Mouse (Mus musculus) midbrain, embryonic 16.5 days (tissue): ENCODE data around the gene Grhpr. TPM values are rescaled to one million over a fixed set of nuclear protein-coding genes. Genes with fewer than 3 reads are reported as not detected.
"Not testable (repeated sequence)": the region's sequence is repeated elsewhere in the genome, so short reads cannot be mapped to it uniquely, and the experiment has no call there.

ENCODE experiments used
- ATAC-seq: fragments of 200-750 bp; cut with Nextera tagmentation; 2 replicates; pipeline ENCODE4 v1.8.0; 2017; ENCODE audit warnings: moderate TSS enrichment
- H3K27ac ChIP-seq: fragments of 300-500 bp; sonication (generic); 2 replicates; pipeline ENCODE4 v1.5.1; 2014; ENCODE audit warnings: mild to moderate bottlenecking, low read length, mixed read lengths
- H3K27me3 ChIP-seq: fragments of 300-500 bp; sonication (generic); 2 replicates; pipeline ENCODE4 v1.6.1; 2014; ENCODE audit warnings: low read depth, low read length, mixed read lengths; ENCODE audit not compliant: control insufficient read depth, insufficient read depth
- H3K36me3 ChIP-seq: fragments of 300-500 bp; sonication (generic); 2 replicates; pipeline ENCODE4 v1.6.1; 2014; ENCODE audit warnings: mild to moderate bottlenecking, low read length, moderate library complexity, mixed read lengths; ENCODE audit not compliant: control insufficient read depth, insufficient read depth
- H3K4me1 ChIP-seq: fragments of 300-500 bp; sonication (generic); 2 replicates; pipeline ENCODE4 v1.6.1; 2014; ENCODE audit warnings: mild to moderate bottlenecking, low read length, mixed read lengths; ENCODE audit not compliant: control insufficient read depth, insufficient read depth
- H3K4me2 ChIP-seq: fragments of 300-500 bp; sonication (generic); 2 replicates; pipeline ENCODE4 v1.6.1; 2014; ENCODE audit warnings: mild to moderate bottlenecking, low read length, mixed read lengths
- H3K4me3 ChIP-seq: fragments of 300-500 bp; sonication (generic); 2 replicates; pipeline ENCODE4 v1.5.1; 2014; ENCODE audit warnings: low read depth, mild to moderate bottlenecking, low read length, moderate library complexity, mixed read lengths
- H3K9ac ChIP-seq: fragments of 300-500 bp; sonication (generic); 2 replicates; pipeline ENCODE4 v1.6.1; 2014; ENCODE audit warnings: low read depth, low read length, mixed read lengths
- H3K9me3 ChIP-seq: fragments of 300-500 bp; sonication (generic); replicated peaks from 2 replicates; pipeline ENCODE4 v1.6.1; 2014; ENCODE audit warnings: mild to moderate bottlenecking, low read length, mixed read lengths; ENCODE audit not compliant: control insufficient read depth, poor library complexity, severe bottlenecking
- WGBS: fragments of 180-500 bp; shearing (Covaris S2); extraction: QIAGEN DNeasy Blood & Tissue Kit; methylation state at CpG from one replicate; pipeline ENCODE4 v1.1.7; 2014; 5-methylcytosine and 5-hydroxymethylcytosine counted together
- polyA plus RNA-seq: library from polyadenylated mRNA; unstranded; fragments of >200 nt; fragmentation: Nextera tagmentation; extraction: Ambion mirVana; gene quantifications from 2 replicates; pipeline ENCODE4 v1.2.1, GENCODE M21; 2015

Grhpr gene
- polyA plus RNA-seq, 1 experiment from 2014 or later = 27.2 TPM

GRCm38 (mm10) chr4:45038879-45039278, 57.7 kb downstream of the Grhpr start:
- not testable (repeated sequence) for H3K4me1 ChIP-seq, ATAC-seq, H3K9ac ChIP-seq, H3K27ac ChIP-seq, H3K4me3 ChIP-seq, H3K9me3 ChIP-seq, H3K27me3 ChIP-seq, H3K4me2 ChIP-seq
- 58% methylated on average over 8 of the region's 8 CpGs for WGBS
- peaks cover 22% of the 10 kb centered on the region for H3K36me3 ChIP-seq

- H3K9me3 ChIP-seq, H3K27ac ChIP-seq, H3K4me1 ChIP-seq, H3K9ac ChIP-seq, H3K4me3 ChIP-seq, H3K4me2 ChIP-seq, ATAC-seq, H3K27me3 ChIP-seq: not testable (repeated sequence)
- 97% methylated on average over 7 of the region's 7 CpGs for WGBS
- H3K36me3 ChIP-seq = peaks cover 25% of the 10 kb centered on the region
Observed at GRCm38 (mm10) chr4:45039546-45039945, 58.4 kb downstream of the Grhpr start.

Other genes with a start within 250 kb of the Grhpr start
- 31.2 and 34.7 TPM in 2 replicates for gene Zcchc7, start 225.5 kb upstream of the Grhpr start, polyA plus RNA-seq
- 44.5 and 48.7 TPM in 2 replicates for gene Zbtb5, start 31.0 kb downstream of the Grhpr start, polyA plus RNA-seq
- gene Polr1e, start 37.2 kb downstream of the Grhpr start, polyA plus RNA-seq = 31.7 and 33.2 TPM in 2 replicates
- 18.0 and 21.1 TPM in 2 replicates for gene Fbxo10, start 103.2 kb downstream of the Grhpr start, polyA plus RNA-seq
- 139 and 150 TPM in 2 replicates for gene Tomm5, start 126.7 kb downstream of the Grhpr start, polyA plus RNA-seq
- gene Frmpd1, start 203.5 kb downstream of the Grhpr start, polyA plus RNA-seq = 1.7 and 2.4 TPM in 2 replicates